Mouse (Mus musculus) intestine, embryonic 15.5 days (tissue): ENCODE measurements around the gene Prcd. TPM values are rescaled to one million over a fixed set of nuclear protein-coding genes. Genes with fewer than 3 reads are reported as not detected.

Experiments used
- ATAC-seq: fragments of 200-750 bp; cut with Nextera tagmentation; 2 replicates; pipeline ENCODE4 v1.8.0; 2017; ENCODE audit warnings: moderate TSS enrichment, moderate library complexity
- H3K27ac ChIP-seq: fragments of 300-500 bp; sonication (generic); 2 replicates; pipeline ENCODE4 v1.5.1; 2015; ENCODE audit warnings: mild to moderate bottlenecking, inconsistent platforms
- H3K27me3 ChIP-seq: fragments of 300-500 bp; sonication (generic); replicated peaks from 2 replicates; pipeline ENCODE4 v1.6.1; 2015; ENCODE audit warnings: inconsistent platforms
- H3K36me3 ChIP-seq: fragments of 300-500 bp; sonication (generic); 2 replicates; pipeline ENCODE4 v1.6.1; 2015; ENCODE audit warnings: inconsistent platforms
- H3K4me1 ChIP-seq: fragments of 300-500 bp; sonication (generic); replicated peaks from 2 replicates; pipeline ENCODE4 v1.6.1; 2015; ENCODE audit warnings: inconsistent platforms
- H3K4me2 ChIP-seq: fragments of 300-500 bp; sonication (generic); replicated peaks from 2 replicates; pipeline ENCODE4 v1.6.1; 2015; ENCODE audit warnings: mild to moderate bottlenecking, inconsistent platforms
- H3K4me3 ChIP-seq: fragments of 300-500 bp; sonication (generic); replicated peaks from 2 replicates; pipeline ENCODE4 v1.5.1; 2015; ENCODE audit warnings: inconsistent platforms
- H3K9ac ChIP-seq: fragments of 300-500 bp; sonication (generic); 2 replicates; pipeline ENCODE4 v1.6.1; 2015; ENCODE audit warnings: inconsistent platforms
- H3K9me3 ChIP-seq: fragments of 300-500 bp; sonication (generic); 2 replicates; pipeline ENCODE4 v1.6.1; 2016; ENCODE audit warnings: inconsistent platforms
- WGBS: fragments of 180-500 bp; shearing (Covaris S2); methylation state at CpG from one replicate; pipeline ENCODE4 v1.1.7; 2015; 5-methylcytosine and 5-hydroxymethylcytosine counted together
- polyA plus RNA-seq: library from polyadenylated mRNA; unstranded; fragments of >200 nt; fragmentation: Nextera tagmentation; extraction: Ambion mirVana; gene quantifications from 2 replicates; pipeline ENCODE4 v1.2.1, GENCODE M21; 2015

Prcd gene
- polyA plus RNA-seq, 1 experiment from 2014 or later, result 1.3 TPM

DNA sequence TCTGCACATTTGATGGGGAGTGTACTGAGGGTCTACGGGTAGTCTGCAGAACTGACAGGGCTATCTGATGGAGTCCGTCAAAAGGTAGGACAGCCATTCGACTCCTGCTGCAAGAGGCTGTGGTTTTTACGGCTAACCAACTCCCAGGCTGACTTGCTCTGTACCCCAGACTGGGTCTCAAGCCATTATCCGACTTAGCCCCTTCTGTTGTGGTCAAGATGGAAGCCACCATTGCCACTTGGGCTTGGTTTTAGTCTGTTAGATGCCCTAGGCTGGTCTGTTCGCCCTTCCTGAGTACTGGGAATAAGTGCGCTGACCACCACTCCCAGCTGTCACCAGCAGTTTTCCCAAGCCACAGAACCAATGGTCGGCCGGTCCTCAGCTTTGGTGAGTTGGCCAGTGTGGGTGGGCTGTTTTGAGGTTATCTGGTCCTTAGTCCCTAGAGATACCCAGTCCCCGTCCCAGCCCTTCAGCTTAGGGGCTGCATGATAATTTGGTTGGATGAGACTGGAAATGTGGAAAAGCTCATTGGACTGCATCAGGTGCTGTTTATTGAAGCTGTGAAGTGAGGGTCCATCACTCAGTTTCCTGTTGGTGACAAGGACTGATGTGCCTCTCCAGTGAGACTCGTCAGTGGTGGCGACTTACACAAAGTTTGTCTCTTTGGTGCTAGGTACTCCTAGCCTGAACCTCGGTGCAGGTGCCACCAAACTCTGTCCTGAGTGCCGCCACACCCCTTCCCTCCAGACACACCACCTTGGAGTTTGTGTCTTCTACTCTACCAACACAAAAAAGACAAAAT is 23.0 kb downstream of the Prcd start:
- no peak overlapping the region for H3K4me2 ChIP-seq
- H3K4me1 ChIP-seq, result peaks cover 15% of the 10 kb centered on the region
- no peak overlapping the region for H3K9ac ChIP-seq
- H3K27ac ChIP-seq, result no peak overlapping the region
- no peaks in the 10 kb centered on the region for H3K27me3 ChIP-seq
- peaks cover 34% of the 10 kb centered on the region for H3K36me3 ChIP-seq
- WGBS, result 87% methylated on average over 14 of the region's 14 CpGs
- no peaks in the 10 kb centered on the region for H3K9me3 ChIP-seq
- H3K4me3 ChIP-seq, result no peak overlapping the region
- no peak for ATAC-seq

DNA sequence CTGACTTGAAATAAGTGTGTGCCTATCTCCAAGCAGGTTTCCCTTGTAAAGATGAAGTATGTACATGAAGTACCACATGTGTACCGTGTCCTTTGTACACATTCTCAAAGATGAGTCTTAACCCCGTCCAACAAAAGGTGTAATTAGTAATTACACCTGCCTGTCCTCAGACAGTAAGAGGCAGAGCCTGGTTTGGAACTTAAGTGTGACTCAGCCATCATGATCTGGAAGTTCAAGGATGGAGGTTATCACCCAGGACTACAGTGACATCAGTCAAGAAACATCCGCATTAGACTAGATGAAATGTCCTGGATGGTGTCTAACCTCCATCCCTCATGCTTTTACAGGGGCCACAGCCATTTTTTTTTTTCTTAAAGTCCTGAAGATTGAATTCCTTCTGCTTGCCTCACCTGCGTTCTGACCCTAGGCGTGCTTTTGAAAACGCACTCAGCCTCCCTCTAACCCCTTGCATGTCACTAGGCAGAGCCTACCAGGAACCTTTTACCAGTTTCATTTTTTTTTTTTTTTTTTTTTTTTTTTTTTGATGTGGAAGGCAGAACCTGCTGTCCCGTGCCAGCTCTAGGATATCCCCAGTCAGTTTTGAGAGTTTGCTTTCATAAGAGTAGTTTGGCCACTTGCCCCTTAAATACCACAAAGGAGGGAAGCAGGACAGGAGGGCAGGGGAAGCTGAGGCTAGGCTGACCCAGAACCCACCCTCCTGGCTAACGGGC is 24.5 kb downstream of the Prcd start:
- Histone ChIP-seq H3K4me2 (no peak overlapping the region), H3K4me1 (peaks cover 13% of the 10 kb centered on the region), H3K4me3 (no peak overlapping the region), H3K9me3 (no peaks in the 10 kb centered on the region), H3K27me3 (no peaks in the 10 kb centered on the region), H3K27ac (no peak overlapping the region), H3K36me3 (peaks cover 38% of the 10 kb centered on the region), H3K9ac (no peak overlapping the region)
- ATAC-seq, result no peak
- 77% methylated on average over 8 of the region's 8 CpGs for WGBS

DNA sequence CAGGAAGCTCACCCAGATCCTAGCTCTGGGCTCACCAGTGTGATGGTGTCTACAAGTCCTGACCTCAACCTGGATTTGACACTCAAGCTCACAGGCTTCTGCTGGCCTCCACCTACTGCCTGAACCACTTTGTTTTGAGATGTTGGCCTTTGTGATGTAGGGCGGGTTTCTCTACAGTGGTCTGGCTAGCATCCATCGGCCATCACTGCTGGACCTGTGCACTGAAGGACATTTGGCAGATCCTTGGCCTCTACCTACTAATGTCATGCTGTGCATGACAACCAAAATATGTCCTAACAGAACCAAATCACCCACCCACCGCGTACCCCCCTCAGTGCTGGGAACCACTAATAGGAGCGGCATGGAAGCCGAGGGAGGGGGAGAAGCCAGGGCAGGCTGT is 25.8 kb downstream of the Prcd start:
- 89% methylated on average over 6 of the region's 6 CpGs for WGBS

DNA sequence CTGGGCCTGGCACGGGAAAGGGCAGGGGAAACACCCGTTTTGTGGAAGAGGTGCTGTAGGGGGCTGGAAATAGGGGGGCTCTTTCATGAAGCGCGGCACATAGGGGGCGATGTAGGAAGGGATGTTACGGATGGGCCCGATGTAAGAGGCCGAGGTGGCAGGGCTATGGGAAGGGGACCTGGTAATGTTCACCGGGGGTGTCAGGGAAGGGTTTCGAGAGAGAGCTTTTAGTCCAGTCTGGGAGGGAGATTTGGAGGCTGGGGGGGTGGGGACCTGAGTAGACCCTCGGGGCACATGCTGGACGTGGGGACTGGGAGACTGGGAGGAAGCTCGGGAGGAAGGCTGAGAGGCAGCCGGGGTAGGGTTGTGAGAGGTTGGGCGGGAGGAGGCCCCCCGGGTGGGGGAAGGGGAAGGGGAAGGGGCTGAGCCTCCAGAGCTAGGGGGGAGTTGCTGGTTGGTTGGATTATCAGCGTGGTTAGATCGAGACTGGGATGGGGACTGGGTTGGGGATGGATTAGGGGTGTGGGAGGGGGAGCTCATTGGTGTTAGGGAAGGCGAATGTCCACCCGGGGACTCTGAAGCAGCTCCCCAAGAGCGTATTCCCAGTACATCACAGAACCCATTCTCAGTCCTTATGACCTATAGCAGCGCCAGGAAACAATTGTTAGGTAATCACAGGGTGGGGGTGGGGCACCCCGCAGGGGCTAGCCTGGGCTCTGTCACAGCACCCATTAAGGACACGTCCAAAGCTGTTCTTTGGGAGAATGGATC is 27.2 kb downstream of the Prcd start:
- Histone ChIP-seq H3K9me3 (no peaks in the 10 kb centered on the region), H3K9ac (no peak overlapping the region), H3K36me3 (peaks cover 28% of the 10 kb centered on the region), H3K4me2 (no peak overlapping the region), H3K27ac (no peak overlapping the region), H3K27me3 (no peaks in the 10 kb centered on the region), H3K4me1 (peaks cover 11% of the 10 kb centered on the region; the same call in 1 of the 2 replicates), H3K4me3 (no peak overlapping the region)
- WGBS, result 73% methylated on average over 24 of the region's 24 CpGs
- ATAC-seq, result no peak

More for the DNA sequence above, 25.8 kb downstream of the Prcd start:
- no peaks in the 10 kb centered on the region for H3K9me3 ChIP-seq
- no peak overlapping the region for H3K4me3 ChIP-seq
- H3K27me3 ChIP-seq, result no peaks in the 10 kb centered on the region
- peaks cover 14% of the 10 kb centered on the region for H3K4me1 ChIP-seq
- H3K27ac ChIP-seq, result no peak overlapping the region
- no peak overlapping the region for H3K4me2 ChIP-seq
- no peak for ATAC-seq
- H3K36me3 ChIP-seq, result peaks cover 34% of the 10 kb centered on the region
- H3K9ac ChIP-seq, result no peak overlapping the region

DNA sequence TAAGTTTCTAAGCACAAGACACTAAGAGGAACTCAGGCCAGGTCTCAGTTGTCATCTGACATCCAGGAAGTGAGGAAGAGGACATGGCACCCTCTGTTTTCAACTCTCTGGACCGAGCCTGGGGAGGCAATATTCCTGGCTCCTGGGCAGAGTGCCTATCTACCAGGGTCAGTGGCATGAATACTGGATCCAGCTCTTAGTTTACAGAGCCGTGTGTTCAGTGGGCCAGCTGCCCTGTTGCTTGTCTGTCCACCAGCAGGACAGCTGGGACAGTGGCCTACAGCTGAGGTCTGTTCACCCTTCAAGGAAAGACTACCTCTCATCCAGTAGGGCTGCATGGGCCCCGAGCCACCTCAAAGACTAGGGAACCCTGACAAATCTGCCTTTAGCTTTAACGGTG is 27.8 kb downstream of the Prcd start:
- Histone ChIP-seq H3K9ac (no peak overlapping the region), H3K36me3 (peaks cover 23% of the 10 kb centered on the region), H3K27ac (no peak overlapping the region), H3K4me3 (no peak overlapping the region), H3K9me3 (no peaks in the 10 kb centered on the region), H3K27me3 (no peaks in the 10 kb centered on the region), H3K4me2 (no peak overlapping the region), H3K4me1 (peaks cover 11% of the 10 kb centered on the region; the same call in 1 of the 2 replicates)
- ATAC-seq, result no peak
- WGBS, result 70% methylated on average over 4 of the region's 4 CpGs

DNA sequence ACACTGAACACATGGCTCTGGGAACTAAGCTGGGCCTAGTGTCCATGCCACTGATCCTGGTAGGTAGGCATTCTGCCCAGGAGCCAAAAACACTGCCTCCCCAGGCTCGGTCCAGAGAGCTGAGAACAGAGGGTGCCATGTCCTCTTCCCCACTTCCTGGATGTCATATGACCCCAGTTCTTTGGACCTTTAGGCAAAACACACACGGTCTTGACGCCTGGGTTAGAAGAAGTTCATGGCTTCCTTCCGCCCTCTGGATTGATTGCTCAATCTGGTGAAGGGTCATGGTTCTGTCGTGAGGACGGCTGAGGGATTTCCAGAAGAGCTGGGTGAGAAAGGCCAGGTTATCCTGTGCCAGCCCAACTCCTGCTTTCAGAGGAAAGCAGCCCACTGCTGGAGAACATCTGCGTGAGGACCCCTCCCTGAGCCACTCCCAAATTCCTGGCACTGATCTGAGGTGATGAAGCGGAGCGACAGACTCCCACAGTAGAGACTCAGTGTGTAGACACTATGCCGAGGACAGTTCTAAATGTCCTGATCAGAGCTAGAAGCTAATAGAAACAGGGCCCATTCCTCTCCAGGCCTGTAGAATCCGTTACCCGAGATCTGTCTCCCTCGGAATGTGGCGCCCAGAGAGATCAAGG is 29.3 kb downstream of the Prcd start:
- H3K4me3 ChIP-seq, result no peak overlapping the region
- no peaks in the 10 kb centered on the region for H3K9me3 ChIP-seq
- peak; percentile 34 for ATAC-seq
- 60% methylated on average over 14 of the region's 14 CpGs for WGBS
- H3K27ac ChIP-seq, result peak overlapping the region; percentile 48; the same call in 1 of the 2 replicates
- H3K4me1 ChIP-seq, result peaks cover 11% of the 10 kb centered on the region; the same call in 1 of the 2 replicates
- no peaks in the 10 kb centered on the region for H3K27me3 ChIP-seq
- H3K36me3 ChIP-seq, result peaks cover 9% of the 10 kb centered on the region; the same call in 1 of the 2 replicates
- no peak overlapping the region for H3K9ac ChIP-seq
- H3K4me2 ChIP-seq, result no peak overlapping the region

DNA sequence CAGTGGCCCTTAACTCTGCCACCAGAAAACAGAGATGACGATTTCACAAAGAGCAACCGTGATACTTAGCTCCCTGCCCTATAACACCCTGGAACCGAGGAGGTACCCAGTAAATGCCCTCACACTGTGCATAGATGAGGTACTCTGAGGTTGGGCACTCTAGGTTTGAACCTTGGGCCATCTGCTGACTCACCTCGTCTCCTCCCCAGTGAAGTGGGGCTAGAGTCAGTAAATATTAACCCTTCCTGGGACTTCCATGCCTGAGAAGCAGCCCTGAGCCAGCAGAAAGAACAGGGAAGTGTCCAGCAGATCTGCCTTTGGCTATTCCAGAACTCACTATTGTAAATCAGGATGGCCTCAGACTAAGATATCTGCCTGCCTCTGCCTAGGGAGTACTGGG is 30.4 kb downstream of the Prcd start:
- Histone ChIP-seq H3K27ac (no peak overlapping the region), H3K4me2 (no peak overlapping the region), H3K27me3 (no peaks in the 10 kb centered on the region), H3K9me3 (no peaks in the 10 kb centered on the region), H3K4me1 (peaks cover 11% of the 10 kb centered on the region; the same call in 1 of the 2 replicates), H3K36me3 (peaks cover 8% of the 10 kb centered on the region; the same call in 1 of the 2 replicates), H3K4me3 (no peak overlapping the region), H3K9ac (no peak overlapping the region)
- 72% methylated on average over 4 of the region's 4 CpGs for WGBS
- ATAC-seq, result no peak; the same call in 1 of the 2 replicates

DNA sequence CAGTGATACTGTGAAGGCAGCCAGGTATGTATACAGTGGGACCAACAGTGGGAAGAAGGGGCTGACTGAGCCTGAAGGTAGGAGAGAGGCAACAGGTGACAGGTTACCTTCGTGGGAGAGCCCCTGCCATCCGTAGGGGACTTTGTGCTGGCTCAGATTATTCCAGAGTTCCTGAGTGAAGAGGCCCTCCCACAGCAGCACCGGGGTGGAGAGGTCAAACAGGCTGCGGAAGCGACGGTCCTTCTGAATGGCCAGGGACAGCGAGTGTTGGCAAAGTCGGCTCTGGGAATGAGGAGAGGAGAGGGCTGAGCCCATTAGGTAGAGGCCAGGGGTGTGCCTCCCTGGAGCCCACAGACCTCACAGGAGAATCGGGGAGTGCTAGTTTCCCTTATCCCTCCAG is 32.4 kb downstream of the Prcd start:
- H3K4me2 ChIP-seq, result no peak overlapping the region
- H3K9ac ChIP-seq, result no peak overlapping the region
- no peak for ATAC-seq
- no peaks in the 10 kb centered on the region for H3K9me3 ChIP-seq
- WGBS, result 67% methylated on average over 9 of the region's 9 CpGs
- H3K36me3 ChIP-seq, result peaks cover 3% of the 10 kb centered on the region; the same call in 1 of the 2 replicates
- H3K4me1 ChIP-seq, result peaks cover 18% of the 10 kb centered on the region; the same call in 1 of the 2 replicates
- no peak overlapping the region for H3K4me3 ChIP-seq
- no peaks in the 10 kb centered on the region for H3K27me3 ChIP-seq
- no peak overlapping the region for H3K27ac ChIP-seq

DNA sequence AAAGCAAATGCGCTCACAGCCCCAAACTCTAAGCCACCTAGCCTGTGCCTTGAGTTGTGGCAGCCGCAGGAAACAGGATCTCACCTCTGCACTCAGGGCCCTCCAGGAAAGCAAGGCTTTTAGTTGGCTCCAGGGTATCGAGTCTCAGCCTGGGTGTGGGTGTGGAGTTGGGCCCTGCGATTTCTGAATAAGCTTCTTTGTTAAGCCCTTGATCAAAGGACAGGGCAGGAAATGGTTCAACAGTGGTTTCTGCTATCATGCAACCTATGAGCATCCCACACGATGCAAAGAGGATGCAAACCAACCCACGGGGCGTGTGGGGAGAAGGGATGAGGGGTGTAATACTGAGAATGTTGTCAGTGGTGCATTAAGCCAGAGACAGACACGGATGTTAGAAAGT is 34.6 kb downstream of the Prcd start:
- WGBS, result 75% methylated on average over 8 of the region's 8 CpGs
- Histone ChIP-seq H3K27me3 (no peaks in the 10 kb centered on the region), H3K9me3 (no peaks in the 10 kb centered on the region), H3K27ac (no peak overlapping the region), H3K9ac (no peak overlapping the region), H3K36me3 (no peaks in the 10 kb centered on the region), H3K4me2 (no peak overlapping the region), H3K4me3 (no peak overlapping the region), H3K4me1 (peaks cover 22% of the 10 kb centered on the region)
- no peak for ATAC-seq

DNA sequence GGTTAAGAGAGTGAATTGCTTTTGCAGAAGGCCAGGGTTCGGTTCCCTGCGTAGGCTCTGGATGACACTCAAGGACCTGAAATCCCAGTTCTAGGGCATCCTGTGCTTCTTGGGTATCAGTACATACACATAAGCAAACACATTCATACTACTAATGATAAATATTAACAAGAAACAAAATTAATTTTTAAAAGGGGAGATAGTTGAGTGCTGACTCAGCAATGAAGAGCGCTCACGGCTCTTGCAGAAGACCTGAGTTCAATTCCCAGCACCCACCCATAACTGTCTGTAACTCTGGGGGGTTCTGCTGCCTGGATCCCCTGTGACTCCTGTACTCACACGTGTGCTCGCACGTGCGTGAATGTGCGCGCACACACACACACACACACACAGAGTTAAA is 36.3 kb downstream of the Prcd start:
- H3K9ac ChIP-seq, result no peak overlapping the region
- no peak for ATAC-seq
- WGBS, result 92% methylated on average over 10 of the region's 10 CpGs

DNA sequence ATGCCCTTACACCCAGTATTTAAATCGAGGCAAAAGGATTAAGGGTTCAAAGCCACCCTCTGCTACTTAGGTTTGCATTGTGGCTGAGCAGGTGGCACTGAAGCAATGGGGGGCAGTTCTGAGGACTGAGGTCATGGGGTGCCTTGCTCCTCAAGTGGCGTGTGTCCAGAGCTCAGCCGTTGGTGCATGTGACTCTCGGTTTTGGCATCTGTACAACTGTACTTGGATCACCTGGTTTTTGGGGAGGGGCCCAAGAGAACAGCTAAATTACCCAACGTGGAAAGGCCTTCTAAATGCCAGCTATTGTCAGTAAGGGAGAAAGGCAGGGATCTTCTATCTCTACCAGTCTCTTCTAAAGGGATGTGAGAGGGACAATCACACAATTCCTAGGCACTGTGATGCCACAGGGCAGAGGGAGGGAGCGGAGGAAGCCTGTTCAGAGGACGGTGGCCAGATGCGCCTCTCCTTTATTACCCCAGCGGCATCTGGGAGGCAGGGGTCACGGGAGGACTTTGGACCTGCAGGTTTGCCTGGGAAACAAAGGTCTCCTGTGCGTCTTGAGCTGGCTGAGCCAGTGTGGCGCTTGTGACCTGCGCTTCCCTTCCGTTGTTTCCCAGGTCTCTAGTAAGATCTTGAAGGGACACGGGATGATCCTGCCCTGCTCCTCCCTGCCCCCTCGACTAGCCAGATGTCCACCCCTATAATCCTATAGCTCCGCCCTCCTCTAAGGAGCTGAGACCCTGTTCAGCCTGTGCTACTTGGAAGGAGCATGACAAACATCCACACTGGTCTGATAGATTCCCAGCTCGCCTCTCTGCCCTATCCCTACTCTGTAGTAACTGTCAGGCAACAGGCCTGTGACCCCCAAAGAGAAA is 37.6 kb downstream of the Prcd start:
- Histone ChIP-seq H3K27me3 (peaks cover 15% of the 10 kb centered on the region), H3K9me3 (no peaks in the 10 kb centered on the region), H3K4me1 (peaks cover 24% of the 10 kb centered on the region), H3K36me3 (no peaks in the 10 kb centered on the region), H3K9ac (no peak overlapping the region), H3K4me3 (no peak overlapping the region), H3K27ac (0 out of 2 replicates have a peak overlapping the region, but pooled peaks have one; percentile 44), H3K4me2 (peak overlapping the region; percentile 26; the same call in 1 of the 2 replicates)
- ATAC-seq, result peak; percentile 63
- 46% methylated on average over 18 of the region's 18 CpGs for WGBS

More for the DNA sequence above, 36.3 kb downstream of the Prcd start:
- H3K4me3 ChIP-seq, result no peak overlapping the region
- H3K4me1 ChIP-seq, result peaks cover 20% of the 10 kb centered on the region
- no peak overlapping the region for H3K27ac ChIP-seq
- H3K4me2 ChIP-seq, result no peak overlapping the region
- H3K27me3 ChIP-seq, result peaks cover 10% of the 10 kb centered on the region
- H3K36me3 ChIP-seq, result no peaks in the 10 kb centered on the region
- H3K9me3 ChIP-seq, result no peaks in the 10 kb centered on the region
